Mouse (Mus musculus): ENCODE data around the gene Zfp775. TPM values are rescaled to one million over a fixed set of nuclear protein-coding genes. Genes with fewer than 3 reads are reported as not detected.

The Zfp775 gene
- total RNA-seq, 1 experiment = 3.5 TPM

DNA sequence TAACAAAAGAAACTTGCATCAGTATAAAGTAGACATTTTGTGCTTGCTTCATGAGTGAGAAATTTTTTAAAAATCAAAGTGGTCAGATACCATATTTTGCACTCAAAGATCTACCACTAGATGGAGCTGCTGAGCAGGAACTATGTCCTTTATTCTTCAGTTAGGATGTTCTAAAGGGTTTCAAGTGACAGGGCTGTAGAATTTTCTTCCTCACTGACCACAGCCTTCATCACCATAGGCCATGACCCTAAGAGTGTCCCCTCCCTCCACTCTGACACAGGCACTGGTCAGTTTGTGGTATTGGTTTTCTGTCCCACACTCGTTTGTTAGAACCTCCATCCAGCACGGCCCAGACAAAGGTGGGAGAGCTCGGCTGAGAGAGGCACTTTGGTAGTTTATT lies 19.8 kb upstream of the Zfp775 start:
- Histone ChIP-seq H3K9me3 (ENCODE audit: control insufficient read depth, insufficient read depth, low read depth, low read length) (no peaks in the 10 kb centered on the region), H3K4me3 (ENCODE audit: insufficient read depth in 1 of 2, low read depth in 1 of 2, low read length in 2 of 2, poor library complexity in 1 of 2, severe bottlenecking in 1 of 2) (no peak overlapping the region), H3K27ac (ENCODE audit: insufficient read depth, low read depth, low read length, poor library complexity, severe bottlenecking) (no peak overlapping the region), H3K36me3 (ENCODE audit: control insufficient read depth, insufficient read depth, low read length, poor library complexity, severe bottlenecking) (no peaks in the 10 kb centered on the region), H3K9ac (ENCODE audit: insufficient read depth, low read depth, low read length, poor library complexity, severe bottlenecking) (no peak overlapping the region), H3K4me1 (ENCODE audit: control insufficient read depth in 2 of 2, insufficient read depth in 2 of 2, low read length in 2 of 2, poor library complexity in 1 of 2) (no peaks in the 10 kb centered on the region)
- in situ Hi-C loops (cut with MboI; ENCODE audit: low sequenced_read_pairs in 2 of 2, unreplicated experiment in 2 of 2) = no loop called here
- TF ChIP-seq HCFC1 (IDR thresholded peaks at IDR 0.05; ENCODE audit: borderline replicate concordance, insufficient read depth, low read length) (no peak), ZC3H11A (IDR thresholded peaks at IDR 0.05; ENCODE audit: borderline replicate concordance, low read depth, low read length) (no peak), ZNF384 (IDR thresholded peaks at IDR 0.05; ENCODE audit: low read depth, low read length) (no peak)
- no peak for DNase-seq (ENCODE audit: low read depth, low spot score)

DNA sequence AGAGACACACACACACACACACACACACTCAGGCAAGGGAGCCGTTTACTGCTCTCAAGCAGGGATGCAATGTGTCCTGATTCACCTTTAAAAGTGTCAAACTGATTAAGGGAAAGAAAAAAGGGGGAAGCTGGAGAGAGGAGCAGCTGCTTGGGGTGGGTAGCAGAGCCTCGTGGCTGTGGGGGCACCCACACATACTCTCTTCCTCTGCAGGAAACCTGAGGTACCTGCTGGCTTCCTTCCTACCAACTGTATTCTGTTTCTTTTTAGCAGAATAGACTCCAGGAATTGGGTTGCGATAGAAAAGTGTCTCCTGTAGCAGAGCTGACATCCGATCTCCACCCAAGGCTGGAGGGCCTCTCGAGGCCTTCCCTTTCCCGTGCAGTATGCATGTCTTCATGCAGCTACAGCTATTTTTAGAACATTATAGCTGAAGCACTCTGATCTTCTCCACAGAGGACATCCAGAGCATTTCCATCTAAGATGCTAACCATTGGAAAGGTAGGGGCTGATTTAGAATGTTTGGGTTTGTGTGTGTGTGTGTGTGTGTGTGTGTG lies 12.6 kb upstream of the Zfp775 start, which contains the start of gene Gm45021:
Gene Gm45021, plus strand, starts transcription at position 417 of the 557 bp plus-strand sequence.
- Histone ChIP-seq H3K36me3 (ENCODE audit: control insufficient read depth, insufficient read depth, low read length, poor library complexity, severe bottlenecking) (no peaks in the 10 kb centered on the region), H3K9me3 (ENCODE audit: control insufficient read depth, insufficient read depth, low read depth, low read length) (no peaks in the 10 kb centered on the region), H3K27ac (ENCODE audit: insufficient read depth, low read depth, low read length, poor library complexity, severe bottlenecking) (no peak within 1 kb of the TSS), H3K9ac (ENCODE audit: insufficient read depth, low read depth, low read length, poor library complexity, severe bottlenecking) (no peak within 1 kb of the TSS), H3K4me3 (ENCODE audit: insufficient read depth in 1 of 2, low read depth in 1 of 2, low read length in 2 of 2, poor library complexity in 1 of 2, severe bottlenecking in 1 of 2) (no peak within 1 kb of the TSS), H3K4me1 (ENCODE audit: control insufficient read depth in 2 of 2, insufficient read depth in 2 of 2, low read length in 2 of 2, poor library complexity in 1 of 2) (no peaks in the 10 kb centered on the region; a peak in 1 of 4 replicates)
- DNase-seq (ENCODE audit: low read depth, low spot score) = no peak
- in situ Hi-C loops (cut with MboI; ENCODE audit: low sequenced_read_pairs in 2 of 2, unreplicated experiment in 2 of 2) = no loop called here
- TF ChIP-seq ZC3H11A (IDR thresholded peaks at IDR 0.05; ENCODE audit: borderline replicate concordance, low read depth, low read length) = no peak
- TF ChIP-seq ZNF384 (IDR thresholded peaks at IDR 0.05; ENCODE audit: low read depth, low read length) = no peak
- no peak for TF ChIP-seq MAFK (IDR thresholded peaks at IDR 0.05; ENCODE audit: insufficient read depth, low read depth, low read length)
- no peak for TF ChIP-seq HCFC1 (IDR thresholded peaks at IDR 0.05; ENCODE audit: borderline replicate concordance, insufficient read depth, low read length)
- TF ChIP-seq CHD2 (IDR thresholded peaks at IDR 0.05; ENCODE audit: low read depth, low read length) = no peak

GRCm38 (mm10) chr6:48591221-48591845 lies 10.5 kb upstream of the Zfp775 start:
- Histone ChIP-seq H3K4me1 (ENCODE audit: control insufficient read depth in 2 of 2, insufficient read depth in 2 of 2, low read length in 2 of 2, poor library complexity in 1 of 2) (peaks cover 0 to 2% of the 10 kb centered on the region in 2 experiments; a peak in 2 of 4 replicates), H3K36me3 (ENCODE audit: control insufficient read depth, insufficient read depth, low read length, poor library complexity, severe bottlenecking) (peaks cover 3% of the 10 kb centered on the region; the same call in 1 of the 2 replicates), H3K9ac (ENCODE audit: insufficient read depth, low read depth, low read length, poor library complexity, severe bottlenecking) (no peak overlapping the region), H3K4me3 (ENCODE audit: insufficient read depth in 1 of 2, low read depth in 1 of 2, low read length in 2 of 2, poor library complexity in 1 of 2, severe bottlenecking in 1 of 2) (no peak overlapping the region), H3K27ac (ENCODE audit: insufficient read depth, low read depth, low read length, poor library complexity, severe bottlenecking) (no peak overlapping the region), H3K9me3 (ENCODE audit: control insufficient read depth, insufficient read depth, low read depth, low read length) (no peaks in the 10 kb centered on the region)
- no peak for DNase-seq (ENCODE audit: low read depth, low spot score)
- in situ Hi-C loops (cut with MboI; ENCODE audit: low sequenced_read_pairs in 2 of 2, unreplicated experiment in 2 of 2) = no loop called here
- TF ChIP-seq ZNF384 (IDR thresholded peaks at IDR 0.05; ENCODE audit: low read depth, low read length) = no peak
- TF ChIP-seq CHD2 (IDR thresholded peaks at IDR 0.05; ENCODE audit: low read depth, low read length) = no peak
- no peak for TF ChIP-seq HCFC1 (IDR thresholded peaks at IDR 0.05; ENCODE audit: borderline replicate concordance, insufficient read depth, low read length)
- TF ChIP-seq ZC3H11A (IDR thresholded peaks at IDR 0.05; ENCODE audit: borderline replicate concordance, low read depth, low read length) = no peak
- TF ChIP-seq MAFK (IDR thresholded peaks at IDR 0.05; ENCODE audit: insufficient read depth, low read depth, low read length) = no peak

DNA sequence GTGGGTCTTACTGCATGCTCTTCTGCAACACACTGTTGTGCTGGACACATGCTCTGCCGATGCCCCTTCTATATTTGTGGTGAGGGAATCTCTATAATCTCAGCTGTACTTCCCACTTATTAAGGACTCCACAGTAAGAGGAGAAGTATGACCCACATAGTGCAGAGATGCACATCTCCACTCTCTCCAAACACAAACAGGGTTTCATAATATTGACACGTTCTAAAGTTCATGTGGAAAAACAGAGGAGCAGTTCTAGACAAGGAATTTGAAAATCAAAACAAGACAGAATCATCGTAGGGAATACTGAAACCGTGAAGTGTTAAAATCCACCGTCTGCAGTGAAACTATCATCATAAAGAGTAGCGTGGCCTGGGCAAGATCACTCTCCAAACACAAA lies 10.0 kb upstream of the Zfp775 start:
- H3K4me3 ChIP-seq (ENCODE audit: insufficient read depth in 1 of 2, low read depth in 1 of 2, low read length in 2 of 2, poor library complexity in 1 of 2, severe bottlenecking in 1 of 2) = no peak overlapping the region
- H3K36me3 ChIP-seq (ENCODE audit: control insufficient read depth, insufficient read depth, low read length, poor library complexity, severe bottlenecking) = peaks cover 8% of the 10 kb centered on the region; the same call in 1 of the 2 replicates
- in situ Hi-C loops (cut with MboI; ENCODE audit: low sequenced_read_pairs in 2 of 2, unreplicated experiment in 2 of 2) = no loop called here
- H3K27ac ChIP-seq (ENCODE audit: insufficient read depth, low read depth, low read length, poor library complexity, severe bottlenecking) = no peak overlapping the region
- H3K9me3 ChIP-seq (ENCODE audit: control insufficient read depth, insufficient read depth, low read depth, low read length) = no peaks in the 10 kb centered on the region
- H3K4me1 ChIP-seq (ENCODE audit: control insufficient read depth in 2 of 2, insufficient read depth in 2 of 2, low read length in 2 of 2, poor library complexity in 1 of 2) = peaks cover 0 to 5% of the 10 kb centered on the region in 2 experiments; a peak in 2 of 4 replicates
- TF ChIP-seq ZC3H11A (IDR thresholded peaks at IDR 0.05; ENCODE audit: borderline replicate concordance, low read depth, low read length) (no peak), MAFK (IDR thresholded peaks at IDR 0.05; ENCODE audit: insufficient read depth, low read depth, low read length) (no peak), CHD2 (IDR thresholded peaks at IDR 0.05; ENCODE audit: low read depth, low read length) (no peak), ZNF384 (IDR thresholded peaks at IDR 0.05; ENCODE audit: low read depth, low read length) (no peak), HCFC1 (IDR thresholded peaks at IDR 0.05; ENCODE audit: borderline replicate concordance, insufficient read depth, low read length) (no peak)
- no peak for DNase-seq (ENCODE audit: low read depth, low spot score)
- H3K9ac ChIP-seq (ENCODE audit: insufficient read depth, low read depth, low read length, poor library complexity, severe bottlenecking) = no peak overlapping the region

All from ES-E14 (cell line).